Comparison of ENCODE assay signal across 24 mouse cellular contexts in genomic region chr11:87673282-87673681, GRCm38 (mm10). TPM values are rescaled to one million over a fixed set of nuclear protein-coding genes. Genes with fewer than 3 reads are reported as not detected.
"Had no signal": no experiment of that assay in that cellular context is flagged by ENCODE, and none has a peak within 500 bp of the region (broad histone marks: within the 10 kb centered on the region; RNA-seq: fewer than 3 reads in every experiment).

No protein-coding gene starts in this region.

- H3K27ac ChIP-seq: limb, embryonic 15.5 days; liver, embryonic 15.5 days; midbrain, embryonic 10.5 days; midbrain, embryonic 12.5 days; neural tube, embryonic 13.5 days; neural tube, embryonic 15.5 days; stomach, embryonic 15.5 days; stomach, postnatal 0 days had no signal

- H3K4me2 ChIP-seq: limb, embryonic 15.5 days; liver, embryonic 15.5 days; lung, embryonic 14.5 days; midbrain, embryonic 12.5 days; neural tube, embryonic 13.5 days; neural tube, embryonic 15.5 days; stomach, embryonic 15.5 days had no signal

- H3K9ac ChIP-seq: limb, embryonic 15.5 days; liver, embryonic 15.5 days; lung, embryonic 14.5 days; midbrain, embryonic 12.5 days; neural tube, embryonic 13.5 days; neural tube, embryonic 15.5 days; stomach, embryonic 15.5 days had no signal

- DNase-seq: lung, adult 18-20 months; lung, embryonic 14.5 days; lung, postnatal 10 days; lung, postnatal 4 days; midbrain, embryonic 14.5 days; retina, postnatal 1 day; right cerebral cortex, adult 18-20 months; right cerebral cortex, postnatal 25 days; right cerebral cortex, postnatal 4 days; spleen, adult 18-20 months; thymus, adult 2 months; thymus, postnatal 25 days; thymus, postnatal 4 days had no signal

- H3K36me3 ChIP-seq: limb, embryonic 15.5 days; liver, embryonic 15.5 days; midbrain, embryonic 10.5 days; midbrain, embryonic 12.5 days; neural tube, embryonic 13.5 days; neural tube, embryonic 15.5 days; stomach, embryonic 15.5 days had no signal

- H3K4me3 ChIP-seq: limb, embryonic 15.5 days; liver, embryonic 15.5 days; megakaryocyte, embryonic 14.5 days; midbrain, embryonic 10.5 days; midbrain, embryonic 12.5 days; myocyte; neural tube, embryonic 13.5 days; neural tube, embryonic 15.5 days; stomach, embryonic 15.5 days had no signal

- H3K9me3 ChIP-seq: limb, embryonic 15.5 days; liver, embryonic 15.5 days; midbrain, embryonic 10.5 days; midbrain, embryonic 12.5 days; neural tube, embryonic 13.5 days; neural tube, embryonic 15.5 days; stomach, embryonic 15.5 days had no signal

- ATAC-seq: midbrain, embryonic 16.5 days had no signal

- H3K4me1 ChIP-seq: limb, embryonic 15.5 days; liver, embryonic 15.5 days; midbrain, embryonic 12.5 days; neural tube, embryonic 13.5 days; neural tube, embryonic 15.5 days; stomach, embryonic 15.5 days had no signal

- H3K27me3 ChIP-seq: limb, embryonic 15.5 days; liver, embryonic 15.5 days; midbrain, embryonic 12.5 days; neural tube, embryonic 13.5 days; neural tube, embryonic 15.5 days; stomach, embryonic 15.5 days had no signal

RNA-seq across cellular contexts. Expression of gene Rnf43, which starts 10.8 kb away (rescaled TPM):
- polyA plus RNA-seq: myocyte had no signal

RNA-seq across cellular contexts. Expression of gene Hsf5, which starts 56.3 kb away (rescaled TPM):
- polyA plus RNA-seq: liver, embryonic 15.5 days; myocyte; stomach, postnatal 0 days had no signal
